Comparison of ENCODE assay signal across 36 mouse cellular contexts in the genomic region with DNA sequence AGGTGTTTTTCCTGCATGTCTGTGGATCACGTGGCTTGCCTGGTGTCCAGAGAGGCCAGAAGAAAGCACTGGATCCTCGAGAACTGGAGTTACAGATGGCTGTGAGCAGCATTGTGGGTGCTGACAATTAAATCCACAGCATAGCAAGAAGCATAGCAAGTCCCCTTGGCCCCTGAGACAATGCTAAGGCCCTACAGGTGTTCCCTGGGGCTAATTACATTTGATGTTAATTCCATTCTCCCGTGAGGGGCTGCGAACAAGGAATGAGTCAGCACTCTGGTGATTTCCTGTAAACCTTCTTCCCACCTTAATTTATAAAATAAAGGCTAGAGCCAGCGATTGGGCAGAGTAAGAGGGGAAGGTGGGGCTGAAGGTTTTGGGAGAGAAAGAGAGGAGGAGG. TPM values are rescaled to one million over a fixed set of nuclear protein-coding genes. Genes with fewer than 3 reads are reported as not detected.
"Had no signal": no experiment of that assay in that cellular context is flagged by ENCODE, and none has a peak within 500 bp of the region (broad histone marks: within the 10 kb centered on the region; RNA-seq: fewer than 3 reads in every experiment).

No protein-coding gene starts in this region.

- H3K4me3 ChIP-seq: gastrocnemius, adult 2 months; heart, adult 2 months; heart, embryonic 10.5 days; heart, embryonic 12.5 days; hindbrain, embryonic 10.5 days; hindbrain, embryonic 12.5 days; kidney, embryonic 15.5 days; left cerebral cortex, adult 2 months; limb, embryonic 10.5 days; limb, embryonic 12.5 days; liver, embryonic 13.5 days; liver, embryonic 15.5 days had no signal

- H3K4me2 ChIP-seq: heart, embryonic 12.5 days; hindbrain, embryonic 12.5 days; hindbrain, embryonic 14.5 days; kidney, embryonic 15.5 days; limb, embryonic 12.5 days; liver, embryonic 11.5 days; liver, embryonic 13.5 days; liver, embryonic 15.5 days had no signal

- ATAC-seq: hindbrain, embryonic 16.5 days; intestine, embryonic 16.5 days; liver, postnatal 0 days had no signal

- H3K27ac ChIP-seq: gastrocnemius, adult 2 months; heart, adult 2 months; heart, embryonic 10.5 days; hindbrain, embryonic 10.5 days; hindbrain, embryonic 12.5 days; hindbrain, embryonic 14.5 days; kidney, embryonic 15.5 days; kidney, postnatal 0 days; left cerebral cortex, adult 2 months; limb, embryonic 10.5 days; limb, embryonic 12.5 days; liver, embryonic 13.5 days; liver, embryonic 15.5 days had no signal

- H3K9ac ChIP-seq: heart, embryonic 12.5 days; hindbrain, embryonic 12.5 days; hindbrain, embryonic 14.5 days; kidney, embryonic 15.5 days; limb, embryonic 12.5 days; liver, embryonic 13.5 days; liver, embryonic 15.5 days; liver, postnatal 0 days had no signal

- DNase-seq: gastrocnemius, adult 2 months; gastrocnemius, postnatal 10 days; gastrocnemius, postnatal 25 days; heart, adult 2 months; heart, postnatal 10 days; heart, postnatal 4 days; kidney, adult 11 months; kidney, adult 2 months; kidney, adult 9 months; kidney, postnatal 14 days; kidney, postnatal 36 days; layer of hippocampus, adult 9-11 months; liver; liver, embryonic 13.5 days; liver, postnatal 0 days had no signal

- H3K9me3 ChIP-seq: heart, embryonic 10.5 days; heart, embryonic 12.5 days; hindbrain, embryonic 10.5 days; hindbrain, embryonic 12.5 days; kidney, embryonic 15.5 days; limb, embryonic 10.5 days; limb, embryonic 12.5 days; liver, embryonic 13.5 days; liver, embryonic 15.5 days had no signal

- H3K36me3 ChIP-seq: heart, embryonic 10.5 days; heart, embryonic 12.5 days; hindbrain, embryonic 10.5 days; hindbrain, embryonic 12.5 days; kidney, embryonic 15.5 days; limb, embryonic 10.5 days; limb, embryonic 12.5 days; liver, embryonic 13.5 days; liver, embryonic 15.5 days had no signal

- H3K27me3 ChIP-seq: hindbrain, embryonic 12.5 days; limb, embryonic 12.5 days; liver, embryonic 13.5 days had no signal

RNA-seq across cellular contexts. Expression of a gene that starts 7.1 kb away (rescaled TPM):
- total RNA-seq: gastrocnemius, adult 2 months; gastrocnemius, postnatal 10 days; gastrocnemius, postnatal 25 days; gastrocnemius, postnatal 4 days; heart, adult 2 months; heart, postnatal 10 days; heart, postnatal 25 days; heart, postnatal 4 days; layer of hippocampus, adult 18-20 months; layer of hippocampus, postnatal 14 days; left cerebral cortex, postnatal 14 days had no signal
- polyA plus RNA-seq: heart, adult 2 months; heart, embryonic 12.5 days; heart, embryonic 14.5 days; hindbrain, embryonic 12.5 days; hindbrain, embryonic 14.5 days; intestine, embryonic 16.5 days; large intestine, adult 2 months; limb, embryonic 10.5 days; liver, embryonic 11.5 days; liver, embryonic 13.5 days; liver, postnatal 0 days had no signal
